Mouse (Mus musculus): Measurements from ENCODE around the gene Sowahc. TPM values are rescaled to one million over a fixed set of nuclear protein-coding genes. Genes with fewer than 3 reads are reported as not detected.

Gene Sowahc
- polyA plus RNA-seq (2014; fragmentation: Illumina TruSeq; extraction: RNeasy Lipid Tissue Mini Kit (QIAGEN cat#74804); ENCODE audit: low replicate concordance): 38.4 TPM

GRCm38 (mm10) chr10:59221473-59222270 lies at the start of gene Sowahc, which contains the start of gene Sept10:
Gene Sowahc (plus strand): TSS chr10:59221953.
Gene Sept10 (minus strand): TSS chr10:59221847.

Other genes starting within 250 kb of the Sowahc start
- 20.7 TPM for gene Sept10, start 106 bp upstream of the Sowahc start, polyA plus RNA-seq (2014; fragmentation: Illumina TruSeq; extraction: RNeasy Lipid Tissue Mini Kit (QIAGEN cat#74804); ENCODE audit: low replicate concordance)
- gene P4ha1, start 101.3 kb downstream of the Sowahc start, polyA plus RNA-seq (2014; fragmentation: Illumina TruSeq; extraction: RNeasy Lipid Tissue Mini Kit (QIAGEN cat#74804); ENCODE audit: low replicate concordance): 5.5 TPM
- gene Gm10273, start 173.7 kb downstream of the Sowahc start, polyA plus RNA-seq (2014; fragmentation: Illumina TruSeq; extraction: RNeasy Lipid Tissue Mini Kit (QIAGEN cat#74804); ENCODE audit: low replicate concordance): 5.9 TPM
- 30.6 TPM for gene Pla2g12b, start 181.7 kb downstream of the Sowahc start, polyA plus RNA-seq (2014; fragmentation: Illumina TruSeq; extraction: RNeasy Lipid Tissue Mini Kit (QIAGEN cat#74804); ENCODE audit: low replicate concordance)
- 0.26 TPM for gene Oit3, start 219.8 kb downstream of the Sowahc start, polyA plus RNA-seq (2014; fragmentation: Illumina TruSeq; extraction: RNeasy Lipid Tissue Mini Kit (QIAGEN cat#74804); ENCODE audit: low replicate concordance)

Measured in small intestine, adult 10 weeks (tissue).